Mouse (Mus musculus) NIH3T3 (cell line): ENCODE results near the gene Spata32.

Experiments used
- DNase-seq: peaks from one replicate; pipeline ENCODE4 v3.0.0-alpha.2; 2012; ENCODE audit warnings: low read depth

Gene Spata32

DNA sequence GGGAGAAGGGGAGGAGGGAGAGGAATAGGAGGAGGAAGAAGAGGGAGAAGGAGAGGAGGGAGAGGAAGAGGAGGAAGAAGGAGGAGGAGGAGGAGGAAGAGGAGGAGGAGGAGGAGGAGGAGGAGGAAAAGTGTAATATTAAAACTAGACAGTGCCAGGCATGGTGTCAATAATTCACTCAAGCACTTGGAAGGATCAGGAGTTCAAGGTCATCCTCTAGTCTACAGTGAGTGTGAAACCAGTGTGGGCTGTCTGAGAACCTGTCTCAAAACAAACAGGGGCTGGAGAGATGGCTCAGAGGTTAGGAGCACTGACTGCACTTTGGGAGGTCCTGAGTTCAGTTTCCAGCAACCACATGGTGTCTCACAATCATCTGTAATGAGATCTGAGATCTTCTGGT, 15.9 kb downstream of the Spata32 start:
- DNase-seq: no peak

DNA sequence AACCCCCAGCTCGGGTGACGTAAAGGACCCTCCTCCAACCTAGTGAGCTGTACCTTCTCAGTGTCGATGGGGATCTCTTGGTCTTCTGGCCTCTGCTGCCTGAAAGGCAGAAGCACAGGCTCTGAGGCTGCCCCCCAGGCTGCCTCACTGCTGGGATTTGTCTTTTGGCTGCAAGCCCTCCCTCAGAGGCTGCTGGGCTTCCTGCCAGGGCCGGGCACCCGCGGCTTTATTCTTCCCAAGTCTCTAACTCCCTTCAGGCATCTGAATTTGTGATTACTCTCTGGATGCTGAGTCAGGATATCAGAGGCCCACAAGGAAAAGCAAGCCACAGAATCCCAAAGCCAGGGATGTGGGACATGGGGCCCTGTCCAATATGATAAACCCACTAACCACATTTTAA, 16.6 kb downstream of the Spata32 start:
- peak; percentile 94 for DNase-seq

DNA sequence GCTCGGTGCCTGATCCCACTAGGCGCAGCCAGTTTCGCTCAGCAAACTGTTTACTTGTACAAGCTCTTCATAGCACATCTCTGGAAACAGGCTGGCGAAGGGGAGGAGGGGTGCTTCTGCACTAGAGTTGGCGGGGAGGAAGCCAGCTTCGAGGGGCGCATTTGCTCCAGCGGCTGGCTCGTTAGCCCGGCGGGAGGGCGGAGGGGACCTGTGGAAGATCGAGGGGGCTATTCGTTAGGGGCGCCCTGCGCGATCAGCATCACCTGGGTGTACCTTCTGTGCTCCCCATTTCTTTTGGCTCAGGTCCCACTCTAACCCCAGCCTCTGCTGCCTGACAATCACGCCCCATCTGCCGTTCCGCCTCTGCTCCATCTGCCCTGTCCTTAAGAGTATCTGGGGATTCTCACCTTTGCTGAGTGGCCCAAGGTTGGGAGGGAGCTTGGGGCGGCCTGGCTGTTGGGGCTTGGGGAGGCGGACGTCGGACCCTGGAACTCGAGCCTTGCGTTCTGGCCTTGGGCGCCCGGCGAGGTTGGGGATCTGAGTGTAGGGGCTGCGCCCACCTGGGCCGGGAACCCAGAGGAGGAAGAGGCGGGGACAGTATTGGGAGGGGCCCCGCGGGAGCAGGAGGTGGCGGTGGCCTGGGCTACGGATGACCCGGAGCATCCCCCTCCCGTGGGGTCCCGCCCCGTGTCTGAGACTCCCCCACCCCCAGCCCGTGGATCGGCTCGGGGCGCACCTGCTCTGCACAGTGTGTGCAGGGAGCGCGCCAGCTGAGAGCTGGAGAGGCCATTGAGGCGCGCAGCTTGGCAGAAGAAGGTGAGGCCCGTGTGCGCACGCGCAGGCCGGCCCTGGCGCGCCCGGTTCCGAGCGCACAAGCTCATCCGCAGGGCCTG, 19.1 kb downstream of the Spata32 start:
- no peak for DNase-seq

DNA sequence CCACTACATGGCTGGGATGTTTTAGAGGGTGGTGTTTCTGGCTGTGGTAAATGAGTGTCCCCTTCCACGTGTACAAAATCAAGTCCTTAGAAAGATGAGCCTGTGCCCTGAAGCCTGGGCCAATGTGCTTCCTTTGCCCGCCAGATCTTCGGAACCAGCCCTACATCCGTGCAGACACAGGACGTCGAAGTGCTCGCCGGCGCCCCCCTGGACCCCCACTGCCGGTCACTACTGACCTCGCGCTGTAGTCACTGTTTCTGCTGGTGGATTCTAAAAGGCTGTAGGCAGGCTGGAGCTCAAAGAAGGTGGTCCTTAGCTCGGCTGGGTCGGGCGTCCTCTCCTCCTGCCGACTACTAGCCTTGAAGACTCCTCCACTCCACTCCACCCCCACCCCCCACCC, 19.9 kb downstream of the Spata32 start:
- DNase-seq: no peak

DNA sequence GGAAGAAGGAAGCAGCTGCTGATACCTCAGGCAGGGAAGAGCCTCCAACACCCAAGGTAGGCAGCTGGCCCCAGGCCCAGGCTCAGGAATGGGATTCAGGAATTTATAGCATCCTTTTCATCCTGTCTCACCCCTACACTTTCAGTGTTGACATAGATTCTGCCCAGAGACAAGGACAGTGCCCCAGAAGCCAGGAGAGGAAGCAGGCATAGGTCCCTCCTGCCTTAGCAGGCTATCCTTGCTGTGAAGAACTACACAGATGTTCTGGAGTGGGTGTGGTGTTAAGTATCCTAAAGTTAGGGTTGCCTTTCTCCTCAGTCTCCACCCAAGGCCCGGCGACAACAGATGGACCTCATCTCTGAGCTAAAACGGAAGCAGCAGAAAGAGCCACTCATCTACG, 20.9 kb downstream of the Spata32 start:
- DNase-seq: no peak

DNA sequence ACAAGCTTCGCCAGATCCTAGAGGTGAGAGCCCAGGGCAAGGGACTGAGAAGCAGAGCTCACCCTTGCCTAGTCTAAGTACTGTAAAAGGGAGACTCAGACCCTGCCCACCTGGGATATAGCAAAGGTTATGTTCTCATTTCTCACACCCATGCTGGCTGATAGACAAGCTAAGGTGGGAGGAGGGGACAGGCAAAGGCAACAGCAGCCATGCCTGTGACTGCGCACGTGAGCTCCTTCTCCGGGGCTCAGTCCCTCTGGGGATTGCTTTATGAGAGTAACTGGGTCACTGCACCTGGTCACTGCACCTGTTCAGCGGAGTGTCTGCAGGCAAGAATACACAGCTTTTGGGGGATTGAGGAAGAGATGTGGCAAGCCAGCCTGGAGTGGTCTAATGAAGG, 22.6 kb downstream of the Spata32 start:
- DNase-seq: no peak

DNA sequence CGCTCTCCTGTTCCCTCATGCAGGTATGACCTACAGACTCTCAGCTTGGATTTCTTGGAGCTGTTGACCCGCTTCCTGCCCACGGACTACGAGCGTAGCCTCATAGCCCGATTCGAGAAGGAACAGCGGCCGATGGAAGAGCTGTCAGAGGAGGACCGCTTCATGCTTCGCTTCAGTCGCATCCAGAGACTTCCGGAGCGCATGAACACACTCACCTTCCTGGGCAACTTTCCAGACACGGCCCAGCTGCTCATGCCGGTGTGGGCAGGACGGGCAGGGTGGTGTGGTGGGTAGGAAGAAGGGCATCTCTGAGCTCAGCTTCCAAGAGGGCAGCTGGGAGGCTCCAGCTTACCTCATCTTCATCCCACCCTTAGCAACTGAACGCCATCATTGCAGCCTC, 23.0 kb downstream of the Spata32 start:
- DNase-seq: no peak

DNA sequence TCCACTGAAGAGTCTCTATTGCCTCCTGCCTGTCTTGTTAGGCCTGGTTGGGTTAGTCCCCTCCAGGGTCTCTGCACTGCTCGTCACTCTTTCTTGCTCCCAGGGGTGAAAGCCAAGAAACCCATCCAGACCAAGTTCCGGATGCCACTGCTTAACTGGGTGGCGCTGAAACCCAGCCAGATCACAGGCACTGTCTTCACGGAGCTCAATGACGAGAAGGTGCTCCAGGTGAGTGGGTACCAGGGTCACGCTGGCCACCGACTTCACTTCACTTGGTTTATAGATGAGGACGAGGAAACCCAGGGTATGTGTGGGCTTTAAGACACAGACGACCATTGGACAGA, 24.4 kb downstream of the Spata32 start:
- DNase-seq: no peak

DNA sequence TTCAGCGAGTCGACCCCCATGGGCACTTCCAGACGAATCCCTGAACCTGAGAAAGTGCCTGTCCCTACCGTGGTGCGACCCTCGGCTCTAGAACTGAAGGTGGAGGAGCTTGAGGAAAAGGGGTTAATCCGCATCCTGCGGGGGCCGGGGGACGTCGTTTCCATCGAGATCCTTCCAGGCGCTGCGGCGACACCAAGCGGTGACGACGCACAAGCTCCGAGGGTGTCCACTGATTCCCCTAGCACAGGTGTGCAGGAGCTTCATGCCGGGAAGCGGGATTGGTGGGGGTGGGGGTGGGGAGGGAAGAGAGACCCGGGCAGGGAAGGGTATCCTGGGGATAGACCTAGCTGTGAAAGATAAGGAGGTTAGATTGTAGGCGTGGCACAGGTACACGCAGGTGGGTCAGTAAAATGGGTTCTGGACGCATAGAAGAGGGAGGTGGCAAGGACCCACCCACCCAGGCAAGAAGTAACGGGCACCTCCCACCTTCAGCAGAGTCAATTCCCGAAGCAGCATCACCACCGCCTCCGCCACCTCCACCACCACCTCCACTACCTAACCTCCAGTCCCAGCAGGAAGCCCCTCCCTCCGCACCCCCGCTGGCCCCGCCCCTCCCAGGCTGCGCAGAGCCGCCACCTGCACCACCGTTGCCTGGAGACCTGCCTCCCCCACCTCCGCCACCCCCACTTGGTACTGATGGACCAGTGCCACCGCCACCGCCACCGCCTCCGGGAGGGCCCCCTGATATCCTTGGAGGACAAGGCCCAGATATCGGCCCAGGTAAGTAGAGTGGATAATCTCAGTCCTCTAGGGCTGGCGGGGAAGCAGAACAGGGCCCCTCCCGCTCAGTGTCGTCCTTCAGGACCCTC, 25.0 kb downstream of the Spata32 start:
- DNase-seq: no peak

DNA sequence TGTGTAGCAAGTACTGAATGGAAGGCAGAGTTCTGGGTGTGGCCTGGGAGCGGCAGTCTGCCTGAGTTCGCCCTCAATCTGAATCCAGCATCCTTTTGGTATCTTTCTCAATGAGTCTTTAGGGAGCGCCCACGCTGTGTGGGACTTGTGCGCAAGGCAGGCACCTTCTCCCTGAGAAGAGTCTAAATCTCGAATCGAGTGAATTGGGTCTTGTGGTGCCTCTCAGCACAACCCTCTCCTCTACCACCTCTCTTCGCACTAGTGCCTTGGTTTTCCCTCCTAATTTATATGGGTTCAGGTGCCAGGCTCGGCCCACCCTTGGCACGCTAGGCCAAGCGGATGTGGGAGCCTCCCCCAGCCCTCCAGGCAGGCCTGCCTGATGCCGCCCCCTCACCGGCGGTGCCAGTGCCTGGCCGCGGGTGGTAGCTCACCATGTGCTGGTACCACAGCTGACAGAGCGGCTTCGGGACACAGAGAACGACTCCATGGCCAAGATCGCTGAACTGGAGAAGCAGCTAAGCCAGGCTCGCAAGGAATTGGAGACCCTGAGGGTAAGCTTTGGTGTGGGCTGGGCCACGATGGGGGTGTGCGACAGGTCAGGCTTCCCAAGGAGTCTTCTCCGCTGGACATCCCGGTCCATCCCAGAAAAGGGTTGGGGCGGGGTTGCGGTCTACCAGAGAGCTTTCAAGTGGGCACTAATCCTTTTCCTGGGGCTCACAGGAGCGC, 25.8 kb downstream of the Spata32 start:
- DNase-seq: no peak

DNA sequence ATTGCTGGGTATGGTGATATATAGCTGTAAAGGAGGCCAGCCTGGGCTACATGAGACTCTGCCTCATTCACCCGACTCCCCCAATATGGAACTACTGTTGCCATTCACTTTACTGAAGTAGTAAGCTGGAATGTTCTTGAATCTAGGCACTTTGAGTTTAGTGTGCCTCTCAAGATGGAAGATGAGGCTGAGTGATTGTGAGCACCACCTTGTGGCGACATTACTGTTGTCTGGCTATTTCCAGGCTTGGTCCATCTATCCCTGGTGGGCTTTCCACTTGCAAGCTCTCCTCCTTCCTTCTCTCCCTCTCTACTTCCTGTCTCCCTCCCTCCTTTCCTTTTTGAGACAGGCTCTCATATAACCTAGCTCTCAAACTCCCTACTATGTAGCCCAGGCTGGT, 33.3 kb downstream of the Spata32 start:
- DNase-seq: peak; percentile 74

DNA sequence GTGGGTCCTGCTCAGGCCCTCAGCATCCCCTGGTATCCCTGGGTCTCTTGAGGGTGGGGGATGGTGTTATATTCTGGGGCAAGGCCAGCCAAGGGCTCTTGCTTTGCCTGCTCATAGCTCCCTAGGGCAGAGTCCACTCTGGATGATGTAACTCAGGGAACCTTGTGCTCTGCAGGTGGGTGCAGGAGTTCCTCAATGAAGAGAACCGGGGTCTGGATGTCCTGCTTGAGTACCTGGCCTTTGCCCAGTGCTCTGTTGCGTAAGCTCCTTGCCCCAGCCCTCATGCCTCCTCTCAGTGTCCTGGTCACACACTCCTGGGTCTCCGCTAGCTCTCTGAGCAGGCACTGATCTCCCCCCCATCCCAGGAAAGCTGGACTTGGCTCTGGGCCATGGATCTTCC, 36.3 kb downstream of the Spata32 start:
- DNase-seq: no peak

DNA sequence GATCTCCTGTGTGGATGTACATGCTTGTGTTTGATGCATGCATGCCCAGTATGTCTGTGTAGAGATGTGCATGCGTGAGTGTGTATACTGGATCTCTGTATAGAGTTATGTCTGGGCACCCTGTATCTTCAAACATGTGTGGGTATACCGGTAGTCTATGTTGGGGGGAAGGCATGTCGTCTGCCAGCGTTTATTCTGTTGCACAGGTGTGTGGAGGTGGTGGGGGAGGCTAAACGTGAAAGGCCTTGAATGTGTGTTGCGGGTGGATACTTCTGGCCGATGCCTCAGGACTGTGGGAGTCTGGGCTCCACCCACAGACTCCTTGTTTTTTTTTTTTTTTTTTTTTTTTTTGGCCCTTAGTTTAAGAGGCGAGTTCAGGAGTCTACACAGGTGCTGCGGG, 36.9 kb downstream of the Spata32 start:
- DNase-seq: no peak

DNA sequence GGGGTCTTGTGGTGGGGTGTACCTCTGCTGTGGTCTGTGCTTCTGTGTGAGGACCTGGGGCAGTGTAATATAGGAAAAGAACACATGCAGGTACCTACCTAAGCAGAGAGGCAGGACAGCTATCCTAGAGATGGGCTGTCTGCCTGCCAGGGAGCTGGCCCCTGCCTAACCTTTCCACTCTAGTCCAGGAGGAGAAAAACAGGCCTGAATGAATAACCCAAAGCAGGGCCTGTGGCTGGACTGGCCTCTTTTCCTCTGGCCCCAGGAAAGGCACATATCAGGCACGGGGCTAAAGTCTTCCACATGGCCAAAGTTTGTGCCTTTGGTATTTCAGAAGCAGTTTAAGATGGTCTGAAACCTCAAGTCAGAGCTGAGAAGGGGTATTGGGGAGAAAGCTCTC, 37.8 kb downstream of the Spata32 start:
- DNase-seq: no peak

DNA sequence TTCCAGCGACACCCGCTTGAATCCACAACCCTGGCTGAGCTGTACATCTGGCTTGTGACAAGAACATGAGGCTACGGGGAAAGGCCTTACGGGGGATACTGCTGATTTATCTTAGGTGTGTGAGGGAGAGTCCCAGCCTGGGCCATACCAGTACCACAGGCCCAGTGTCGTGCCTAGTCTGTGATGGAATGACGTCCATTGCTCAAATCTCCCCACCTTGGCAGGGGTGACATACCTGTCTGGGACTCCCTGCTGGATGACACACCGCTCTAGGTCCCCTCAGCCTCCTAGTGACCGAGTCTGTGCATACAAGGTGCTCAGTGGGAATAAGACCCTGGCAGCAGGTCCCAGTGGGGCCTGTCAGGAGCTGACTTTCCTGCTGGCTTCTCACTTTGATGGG, 39.5 kb downstream of the Spata32 start:
- no peak for DNase-seq

DNA sequence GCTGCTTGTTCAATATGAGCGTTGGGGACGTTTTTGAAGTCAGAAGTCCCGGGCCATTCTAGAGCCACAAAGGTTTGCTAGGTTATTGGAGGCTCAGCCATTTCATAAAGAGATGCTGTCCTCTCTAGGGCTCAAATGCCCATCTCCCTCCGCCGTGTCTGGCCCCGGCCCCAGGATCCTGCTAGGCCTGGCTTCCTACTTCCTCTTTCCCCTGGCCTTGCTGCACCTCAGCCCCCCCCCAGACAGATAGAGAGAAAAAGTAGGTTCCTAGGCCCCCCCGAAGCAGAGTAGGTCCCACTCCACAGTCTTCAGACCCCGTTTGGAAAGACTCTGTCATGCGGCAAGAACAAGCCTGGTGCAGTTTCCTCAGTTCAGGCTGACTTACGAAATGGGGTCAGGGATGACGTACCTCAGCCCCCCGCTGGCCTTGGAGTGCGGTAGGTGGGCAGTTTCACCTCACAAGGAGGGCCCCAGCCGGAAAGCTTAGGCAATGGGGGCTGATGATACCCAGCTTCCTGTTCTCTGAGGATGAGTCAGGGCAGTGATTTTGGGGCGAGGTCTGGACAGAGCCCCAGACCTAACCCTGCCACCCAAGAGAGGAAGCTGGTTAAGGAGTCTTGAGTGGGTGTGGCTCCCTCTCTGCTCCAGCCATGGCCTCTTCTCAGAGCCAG, 40.3 kb downstream of the Spata32 start:
- DNase-seq: no peak

DNA sequence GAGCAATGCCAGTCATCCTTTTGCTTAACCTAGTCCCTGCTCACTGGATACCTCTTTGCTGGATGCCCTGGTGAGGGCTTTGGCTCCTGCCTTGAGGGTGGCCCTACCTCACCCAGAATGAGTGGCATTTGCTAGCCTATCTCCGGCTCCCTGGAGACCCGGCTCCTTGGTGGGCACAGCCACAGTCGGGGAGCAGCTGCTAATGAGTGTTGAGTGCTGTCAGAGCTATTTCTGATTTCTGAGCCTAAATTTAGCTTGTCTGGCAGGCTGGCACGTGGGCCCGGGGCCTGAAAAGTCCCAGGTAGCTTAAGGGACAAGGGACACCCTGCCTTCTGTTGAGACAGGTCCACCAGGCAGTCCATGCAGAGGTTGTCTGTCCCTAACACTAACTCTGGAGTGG, 41.0 kb downstream of the Spata32 start:
- no peak for DNase-seq

DNA sequence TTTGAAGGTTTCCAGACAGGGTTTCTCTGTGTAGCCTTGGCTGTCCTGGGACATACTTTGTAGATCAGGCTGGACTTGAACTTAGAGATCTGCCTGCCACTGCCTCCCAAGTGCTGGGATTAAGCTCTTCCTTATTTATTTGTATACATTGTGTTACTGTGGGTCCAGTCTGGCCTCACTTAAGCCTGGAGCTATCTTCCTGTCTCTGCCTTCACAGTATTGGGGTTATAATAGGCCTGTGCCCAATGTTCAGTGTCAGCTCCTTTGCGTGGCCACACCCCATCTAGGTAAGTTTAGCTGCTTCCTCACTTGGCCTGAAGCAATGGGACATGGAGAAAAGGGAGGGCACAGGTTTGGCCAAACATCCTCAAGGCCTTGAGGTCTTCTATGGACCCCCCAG, 41.7 kb downstream of the Spata32 start:
- DNase-seq: no peak

DNA sequence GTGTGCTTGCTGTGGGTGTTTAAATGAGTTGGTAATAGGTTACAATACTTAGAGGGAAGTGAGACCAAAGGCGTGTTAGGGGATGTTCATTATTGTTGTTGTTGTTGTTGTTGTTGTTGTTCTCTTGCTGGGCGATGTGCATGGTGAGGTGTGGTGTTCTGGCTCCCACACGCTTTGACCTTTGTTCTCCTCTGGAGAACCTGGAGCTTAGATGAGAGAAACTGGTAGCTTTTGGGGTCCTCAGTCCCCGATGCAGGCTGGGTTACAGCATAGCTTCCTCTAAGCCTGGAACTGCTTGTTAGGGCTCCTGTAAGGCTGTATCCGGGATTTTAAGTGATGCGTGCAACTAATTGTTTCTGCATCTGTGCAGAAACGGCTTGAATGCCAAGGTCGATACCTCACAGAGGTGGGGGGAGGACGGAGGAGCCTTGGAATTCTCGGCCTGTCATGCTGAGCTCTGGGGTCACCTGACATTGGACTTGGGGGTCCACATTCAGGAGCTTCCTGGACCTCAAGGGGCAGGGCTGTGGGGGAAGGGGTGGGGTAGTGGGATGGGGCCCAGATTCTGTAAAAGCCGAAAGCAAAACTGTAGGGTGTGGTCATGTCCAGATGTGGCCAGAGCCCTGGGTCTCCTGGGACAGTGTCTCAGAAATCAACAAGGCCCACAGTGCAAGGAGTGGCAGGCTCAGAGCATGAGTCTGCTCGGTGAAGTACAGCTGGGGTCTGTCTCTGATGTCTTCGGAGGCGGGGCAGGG, 42.4 kb downstream of the Spata32 start:
- DNase-seq: peak; percentile 46

DNA sequence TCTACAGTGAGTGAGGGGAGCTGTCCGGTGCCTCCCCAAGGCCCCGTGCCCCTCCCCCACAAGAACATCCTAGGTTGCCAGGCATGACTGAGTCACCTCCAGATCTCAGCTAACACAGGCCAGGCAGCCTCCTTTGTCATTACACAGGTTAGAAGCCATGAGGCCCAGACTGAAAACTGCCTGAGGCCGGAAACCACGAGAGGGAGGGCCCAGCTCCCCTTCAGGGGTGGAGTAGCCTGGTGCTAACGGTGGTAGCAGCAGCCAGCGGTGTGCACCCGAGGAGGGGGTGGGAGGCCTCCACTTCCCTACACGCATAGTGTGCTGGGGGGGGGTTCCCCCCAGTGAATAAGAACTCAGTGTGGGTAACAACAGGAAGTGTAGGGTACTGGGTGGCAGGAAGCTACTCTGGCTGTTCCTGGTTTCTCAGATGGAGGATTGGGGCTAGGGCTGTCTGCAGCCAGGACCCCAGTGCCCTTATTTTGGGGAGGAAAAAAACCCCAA, 43.3 kb downstream of the Spata32 start:
- DNase-seq: peak; percentile 80

DNA sequence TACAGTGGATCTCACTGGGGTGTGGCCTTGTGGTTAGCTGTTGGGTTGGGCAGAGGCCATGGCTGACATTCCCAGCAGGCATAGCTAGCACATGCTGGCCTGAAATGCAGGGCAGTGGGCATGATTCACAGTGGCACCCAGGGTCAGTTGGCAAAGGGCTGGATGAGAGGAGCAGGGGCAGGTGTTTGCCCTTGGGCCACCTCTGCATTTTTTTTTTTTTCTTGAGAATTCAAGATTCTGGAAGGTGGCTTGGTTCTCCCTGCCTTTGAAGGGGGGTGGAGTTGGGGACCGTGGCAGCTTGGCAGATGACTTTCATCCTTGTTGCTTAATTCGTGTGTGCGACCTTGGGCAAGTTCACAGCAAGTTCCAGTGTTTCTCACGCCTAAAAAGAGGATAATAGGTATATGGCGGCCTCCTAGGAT, 43.8 kb downstream of the Spata32 start:
- DNase-seq: peak; percentile 42
